Mouse (Mus musculus) adrenal gland, postnatal 0 days (tissue): ENCODE measurements around the gene Barx2. TPM values are rescaled to one million over a fixed set of nuclear protein-coding genes. Genes with fewer than 3 reads are reported as not detected.

Experiments
- polyA plus RNA-seq: library from polyadenylated mRNA; unstranded; fragments of >200 nt; fragmentation: Nextera tagmentation; extraction: Ambion mirVana; gene quantifications from 2 replicates; pipeline ENCODE4 v1.2.1, GENCODE M21; 2015

Gene Barx2
- polyA plus RNA-seq: not detected in 2 replicates

GRCm38 (mm10) chr9:31912921-31913738 is at the start of gene Barx2:
Barx2 (minus strand) TSS chr9:31913462.

Other genes starting within 250 kb of the Barx2 start
- 3.9 and 4.7 TPM in 2 replicates for gene Arhgap32, start 202.7 kb upstream of the Barx2 start, polyA plus RNA-seq